Mouse (Mus musculus) gastrocnemius, adult 8-10 months (tissue): Measurements from ENCODE around the gene Mark2. TPM values are rescaled to one million over a fixed set of nuclear protein-coding genes. Genes with fewer than 3 reads are reported as not detected.

ENCODE experiments used
- DNase-seq, 2 experiments: peaks; one replicate each; pipeline ENCODE4 v3.0.0; 2022; ENCODE audit warnings: low spot score in 2 of 2
- total RNA-seq, 4 experiments: library from RNA; stranded (reverse); gene quantifications; 2 replicates each; pipeline ENCODE4 v1.2.4; 2022

The Mark2 gene
- total RNA-seq, 4 experiments from 2014 or later, result 31.8 to 40.1 (median 35.2) TPM

DNA sequence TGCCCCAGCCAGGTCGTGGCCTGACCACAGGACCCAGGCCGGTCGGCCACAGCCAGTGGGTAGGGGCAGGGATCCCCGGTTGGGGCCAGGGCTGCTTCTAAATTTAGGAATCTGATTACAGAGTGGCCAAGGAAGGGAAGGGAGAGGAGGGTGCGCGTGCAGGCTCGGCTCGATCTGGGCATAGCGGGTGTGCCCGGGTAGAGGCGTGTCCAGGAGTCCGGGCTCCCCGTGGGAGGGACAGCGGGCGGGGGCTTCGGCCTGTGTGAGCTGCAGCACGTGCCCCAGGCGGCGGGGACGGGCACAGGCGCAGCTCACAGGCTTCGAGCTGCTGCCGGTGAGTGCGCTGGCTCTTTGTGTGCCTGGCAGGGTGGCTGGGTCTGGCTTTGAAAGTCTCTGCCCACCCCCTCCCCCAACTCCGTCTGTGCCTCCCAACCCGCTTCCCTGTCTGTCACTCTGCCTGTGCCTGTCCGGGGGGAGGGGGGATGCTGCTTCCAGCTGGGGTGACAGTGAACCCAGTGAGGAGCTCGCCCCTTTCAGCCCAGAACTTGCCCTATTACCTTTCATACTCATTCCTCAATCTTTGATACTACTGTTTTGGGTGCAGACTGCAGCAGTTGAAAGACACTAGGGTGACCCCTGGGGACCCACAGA is 74.4 kb downstream of the Mark2 start, which contains the start of gene Rcor2:
Gene Rcor2, plus strand, starts transcription at position 235 of the 651 bp plus-strand sequence.
- DNase-seq, result peak; percentile 55 to 72

DNA sequence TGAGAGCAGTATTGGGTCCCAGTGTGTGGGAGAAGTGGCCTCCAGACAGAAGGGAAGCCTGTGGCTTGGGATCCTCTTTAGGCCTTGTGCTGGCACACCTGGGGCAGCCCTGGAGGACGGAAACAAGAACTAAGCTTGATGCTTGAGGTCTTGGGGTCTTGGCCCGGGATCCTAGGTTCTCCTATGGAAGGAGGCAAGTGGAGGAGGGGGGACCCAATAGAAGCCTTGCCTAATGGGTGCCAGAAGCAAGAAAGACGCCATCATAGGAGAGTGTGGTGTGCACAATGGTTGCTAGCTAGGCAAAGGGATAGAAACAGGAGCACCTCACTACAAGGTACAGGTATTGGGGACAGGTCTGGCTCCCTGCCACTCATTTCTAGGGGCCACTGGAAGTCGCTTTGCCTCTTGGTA is 75.2 kb downstream of the Mark2 start:
- no peak for DNase-seq

DNA sequence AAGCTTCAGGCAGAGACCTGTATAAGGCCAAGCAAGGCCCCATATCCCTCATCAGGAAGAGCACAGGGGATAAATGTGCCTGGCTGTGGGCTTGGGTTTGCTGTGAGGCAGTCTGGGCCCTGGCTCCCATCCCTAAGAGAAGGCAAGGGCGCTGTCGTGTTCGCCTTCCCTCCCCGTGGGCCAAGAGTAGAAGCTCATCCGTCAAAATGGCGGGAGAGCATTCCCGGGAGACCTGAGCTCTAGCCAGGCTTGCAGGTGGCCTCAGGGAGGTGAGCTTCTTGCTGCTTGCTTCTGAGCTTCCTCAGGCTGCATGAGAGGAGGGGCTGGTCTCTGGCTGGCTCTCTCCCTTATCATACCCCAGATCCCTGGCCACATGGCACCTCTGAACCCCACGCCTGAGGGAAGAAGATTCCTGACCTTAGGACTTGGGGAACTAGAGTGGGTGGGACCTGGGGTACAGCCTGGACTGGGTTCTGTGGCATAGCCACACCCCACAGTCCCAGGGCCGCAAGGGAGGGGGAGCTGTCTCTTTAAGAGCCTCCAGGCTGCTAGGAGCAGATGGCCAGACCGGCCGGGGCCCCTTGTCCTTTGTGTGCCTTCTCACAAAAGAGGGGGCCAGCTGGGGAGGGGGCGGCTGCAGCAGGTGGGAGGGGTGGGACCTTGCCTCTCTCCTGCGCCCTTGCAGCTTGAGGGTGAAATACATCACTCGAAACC is 76.0 kb downstream of the Mark2 start:
- DNase-seq, result no peak

DNA sequence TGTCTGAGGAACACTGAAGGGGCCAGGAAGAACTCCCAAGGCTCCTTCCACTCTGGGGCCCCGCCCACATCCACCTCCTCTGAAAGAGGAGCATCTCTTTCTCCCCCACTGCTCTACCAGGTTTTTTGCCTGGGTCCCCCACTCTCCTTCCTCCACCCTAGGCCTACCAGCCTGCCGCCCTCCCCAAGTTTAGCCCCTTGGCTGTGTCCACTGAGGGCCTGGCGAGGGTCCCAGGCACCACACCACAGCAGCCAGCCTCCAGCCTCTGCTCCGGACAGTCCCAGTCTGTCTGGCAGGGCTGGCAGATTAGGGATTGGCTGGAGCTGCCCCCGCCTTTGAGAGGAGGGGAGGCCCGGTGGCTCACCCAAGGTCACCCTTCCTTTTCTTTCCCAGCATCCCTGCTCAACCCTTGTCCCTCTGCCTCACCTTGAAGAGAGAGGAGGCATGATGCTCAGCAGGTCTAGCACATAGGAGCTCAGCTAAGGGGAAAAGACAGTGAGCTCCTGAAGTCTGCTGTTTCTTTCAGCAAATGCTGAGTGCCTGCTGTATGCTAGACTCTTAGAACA is 76.8 kb downstream of the Mark2 start:
- no peak for DNase-seq

DNA sequence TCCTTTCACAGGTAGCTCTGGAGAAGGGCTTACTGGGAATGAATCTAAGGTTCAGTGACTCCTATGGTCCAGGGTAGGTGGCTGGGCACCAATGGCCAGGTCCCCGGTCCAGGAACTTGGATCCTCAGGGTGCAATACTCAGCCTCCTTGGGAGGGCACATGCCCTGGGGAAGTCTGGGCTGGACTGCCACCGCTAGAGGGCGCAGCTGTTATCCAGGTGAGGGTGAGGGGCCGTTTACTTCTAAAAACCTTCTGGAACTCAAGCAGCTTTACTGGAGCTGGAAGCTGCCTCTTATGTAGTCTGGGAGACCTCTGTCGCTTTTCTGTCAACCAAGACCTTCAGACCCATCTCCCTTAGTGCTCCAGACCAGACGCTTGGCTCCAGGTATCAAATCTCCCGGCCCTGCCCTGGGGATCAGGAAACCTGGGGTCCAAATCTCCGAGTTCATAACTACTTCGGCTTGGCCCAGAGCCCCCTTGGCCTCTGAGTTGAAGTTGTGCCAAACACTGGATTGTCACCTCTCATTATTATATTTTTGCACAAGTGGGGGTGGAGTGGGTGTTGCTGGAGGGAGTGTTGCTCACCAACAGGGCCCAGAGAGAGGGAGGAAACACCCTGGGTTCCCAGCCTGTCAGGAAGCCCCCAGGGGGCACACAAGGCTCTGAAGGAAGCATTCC is 77.4 kb downstream of the Mark2 start:
- DNase-seq, result peak; percentile 54 to 66

DNA sequence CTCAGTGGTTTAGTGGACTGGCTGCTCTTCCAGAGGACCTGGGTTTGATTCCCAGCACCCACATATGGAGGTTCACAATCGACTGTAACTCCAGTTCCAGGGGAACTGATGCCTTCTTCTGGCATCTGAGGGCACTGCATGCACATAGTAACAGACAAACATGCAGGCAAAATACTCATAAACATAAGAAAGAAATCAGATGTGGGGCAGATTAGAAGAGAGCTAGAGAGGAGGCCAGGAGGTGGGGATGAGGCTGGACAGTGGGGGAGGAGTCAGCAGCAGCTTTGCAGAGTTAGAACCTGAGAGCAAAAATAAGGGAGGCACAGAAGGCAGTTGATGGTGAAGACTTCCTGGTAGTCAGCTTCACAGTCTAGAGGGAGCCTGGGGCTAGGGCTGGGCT is 79.1 kb downstream of the Mark2 start:
- DNase-seq, result no peak

DNA sequence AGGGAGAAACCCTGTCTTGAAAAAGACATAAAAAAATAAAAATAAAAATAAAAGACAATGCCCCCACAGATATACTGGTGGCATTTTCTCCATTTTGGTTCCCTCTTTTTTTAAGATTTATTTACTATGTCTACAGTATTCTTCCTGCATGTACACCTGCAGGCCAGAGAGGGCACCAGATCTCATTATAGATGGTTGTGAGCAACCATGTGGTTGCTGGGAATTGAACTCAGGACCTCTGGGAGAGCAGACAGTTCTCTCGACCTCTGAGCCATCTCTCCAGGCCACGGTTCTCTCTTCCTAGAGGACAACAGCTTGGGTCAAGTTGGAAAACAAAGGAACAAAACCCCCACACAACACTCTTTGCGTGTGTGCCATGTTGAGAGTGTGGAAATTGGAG is 79.7 kb downstream of the Mark2 start:
- no peak for DNase-seq

DNA sequence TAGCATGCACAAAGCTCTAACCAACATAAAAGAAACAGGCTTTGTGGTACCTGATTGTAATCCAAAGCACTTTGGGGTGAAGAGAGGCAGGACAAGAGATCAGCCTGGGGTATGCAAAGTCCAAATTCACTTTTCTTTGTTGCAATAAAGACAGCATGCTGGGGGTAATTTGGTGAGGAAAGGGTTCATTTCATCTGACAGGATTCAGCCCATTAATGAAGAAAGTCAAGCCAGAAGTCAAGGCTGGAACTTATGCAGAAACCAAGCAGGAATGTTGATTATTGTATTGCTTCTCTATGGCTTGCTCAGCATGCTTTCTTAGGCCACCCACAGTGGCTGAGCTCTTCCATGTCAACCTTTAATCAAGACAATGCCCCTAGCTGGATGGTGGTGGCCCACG is 80.2 kb downstream of the Mark2 start:
- no peak for DNase-seq

DNA sequence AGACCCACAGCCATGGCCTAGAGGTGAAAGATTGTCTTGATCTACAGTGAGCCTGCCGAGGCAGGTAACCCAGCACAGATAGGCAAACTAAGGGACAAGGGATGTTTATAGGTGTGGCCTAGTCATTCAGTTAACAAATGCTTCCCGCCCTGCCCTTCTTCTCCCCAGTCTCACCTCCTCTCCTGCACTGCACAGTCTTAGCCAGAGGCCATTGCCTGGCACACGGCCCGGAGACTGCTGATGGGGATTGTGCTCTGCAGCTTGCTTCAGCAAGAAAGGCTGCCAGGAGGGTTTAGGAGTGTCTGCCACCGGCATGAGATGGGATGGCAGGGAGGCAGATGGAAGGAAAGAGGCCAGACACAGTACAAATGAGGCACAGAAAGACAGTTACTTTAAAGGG is 83.8 kb downstream of the Mark2 start:
- DNase-seq, result no peak

DNA sequence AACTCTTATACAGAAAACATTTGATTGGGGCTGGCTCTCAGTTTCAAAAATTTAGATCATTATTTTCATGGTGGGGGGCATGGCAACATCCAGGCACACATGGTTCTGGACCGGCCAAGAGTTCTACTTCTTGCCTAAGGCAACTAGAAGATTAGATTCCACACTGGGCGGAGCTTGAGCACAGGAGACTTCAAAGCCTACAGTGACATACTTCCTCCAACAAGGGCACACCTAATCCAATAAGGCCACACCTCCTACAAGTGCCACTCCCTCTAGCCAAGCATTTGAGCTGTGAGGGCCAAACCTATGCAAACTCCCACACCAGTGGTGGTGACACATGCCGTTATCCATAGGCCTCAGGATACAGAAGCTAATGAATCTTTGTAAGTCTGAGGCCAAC is 95.6 kb downstream of the Mark2 start:
- DNase-seq, result no peak

DNA sequence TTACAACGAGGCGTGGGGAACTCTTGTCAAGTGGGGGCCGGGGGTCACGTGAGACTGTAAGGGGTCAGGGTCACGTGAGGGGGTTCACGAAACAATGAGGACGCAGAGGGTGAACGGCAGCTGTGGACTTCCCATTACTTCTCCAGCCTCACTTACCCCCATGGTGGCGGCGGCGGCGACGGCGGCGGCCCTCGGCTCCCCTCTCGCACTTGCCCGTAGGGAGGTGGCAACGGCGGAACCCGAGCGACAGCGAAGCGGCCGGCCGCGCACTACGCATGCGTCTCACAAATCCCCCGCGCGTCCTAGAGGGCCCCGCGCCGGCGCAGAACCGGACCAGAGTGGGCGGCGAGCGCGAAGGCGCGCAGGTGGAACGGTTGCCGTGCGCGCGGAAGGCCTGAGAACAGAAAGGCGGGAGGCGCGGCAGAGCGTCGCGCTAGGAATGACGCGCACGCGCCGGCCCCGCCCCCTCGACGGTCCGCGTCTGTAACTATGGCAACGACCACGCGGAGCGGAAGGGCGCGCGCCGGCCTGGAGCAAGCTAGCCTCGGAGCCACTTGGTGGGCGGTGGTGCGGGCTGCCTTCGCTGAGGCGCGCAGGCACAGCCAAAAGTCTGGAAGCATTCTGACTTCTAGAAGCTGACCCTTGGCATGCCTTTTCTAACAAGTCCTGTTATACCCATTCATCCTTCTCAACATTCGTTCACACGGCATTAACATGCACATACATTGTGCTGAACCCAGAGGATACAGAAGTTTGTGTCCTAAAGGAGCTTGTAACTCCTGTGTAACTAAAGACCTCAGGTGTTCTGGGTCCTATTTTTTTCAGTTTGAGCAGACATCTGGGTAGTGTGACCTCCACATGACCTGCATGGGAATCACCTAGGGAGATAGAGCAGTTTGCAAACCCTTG is 100.6 kb downstream of the Mark2 start, which contains the start of gene Naa40:
Gene Naa40, minus strand, starts transcription at position 402 of the 909 bp plus-strand sequence.
- peak; percentile 86 to 89 for DNase-seq

DNA sequence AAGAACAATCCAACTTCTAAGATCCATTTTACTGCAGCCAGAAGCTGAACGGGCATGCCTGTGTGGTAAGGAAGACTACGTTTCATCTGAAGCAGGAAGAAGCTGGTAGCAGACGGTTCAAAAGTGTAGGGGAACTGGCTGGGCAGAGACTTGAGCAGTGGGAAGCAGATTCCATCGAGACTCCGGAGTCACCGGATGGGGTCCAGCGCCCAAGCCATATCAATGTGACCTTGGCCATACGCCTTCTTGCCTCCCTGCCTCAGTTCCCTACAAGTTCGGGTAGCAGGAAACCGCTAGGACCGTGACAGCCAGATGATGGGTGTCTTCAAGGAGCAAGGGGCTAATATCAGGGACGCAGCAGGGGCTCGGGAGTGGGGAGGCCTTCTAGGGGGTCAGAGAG is 101.4 kb downstream of the Mark2 start:
- no peak for DNase-seq

DNA sequence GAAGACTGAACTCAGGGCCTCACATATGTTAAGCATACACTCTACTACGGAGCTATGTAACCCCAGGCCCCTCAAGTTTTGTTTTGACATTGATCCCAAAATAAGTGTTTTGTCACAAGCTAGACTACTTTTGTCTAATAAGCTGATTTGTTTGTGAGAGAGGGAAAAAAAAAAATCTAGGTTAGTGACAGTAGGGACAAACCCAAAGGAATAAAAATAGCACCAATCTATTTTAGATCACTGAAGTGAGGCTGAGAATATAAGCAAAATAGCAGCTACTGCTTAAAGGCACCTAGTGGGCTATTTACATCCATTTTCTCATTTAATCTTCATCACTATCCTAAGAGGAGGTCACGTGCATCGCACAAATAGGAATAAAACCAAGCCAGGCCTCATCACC is 102.1 kb downstream of the Mark2 start:
- DNase-seq, result no peak

DNA sequence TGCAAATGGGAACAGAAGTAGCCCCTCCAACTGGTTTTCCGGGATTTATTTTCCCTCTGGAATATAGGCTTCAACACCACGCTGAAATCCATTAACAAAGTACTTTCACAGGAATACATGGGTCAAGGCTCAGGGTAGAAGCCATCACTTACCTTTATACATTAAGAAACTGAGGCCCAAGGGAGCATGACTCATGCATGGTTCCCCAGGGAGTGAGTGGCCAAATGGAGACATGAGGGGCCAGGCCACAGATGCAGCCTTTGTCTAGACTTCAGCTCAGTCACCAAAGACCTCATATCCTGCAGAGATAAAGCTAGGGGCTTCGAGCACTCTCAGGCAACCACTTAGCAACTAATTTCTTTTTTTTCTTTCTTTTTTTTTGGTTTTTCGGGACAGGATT is 104.9 kb downstream of the Mark2 start:
- no peak for DNase-seq

DNA sequence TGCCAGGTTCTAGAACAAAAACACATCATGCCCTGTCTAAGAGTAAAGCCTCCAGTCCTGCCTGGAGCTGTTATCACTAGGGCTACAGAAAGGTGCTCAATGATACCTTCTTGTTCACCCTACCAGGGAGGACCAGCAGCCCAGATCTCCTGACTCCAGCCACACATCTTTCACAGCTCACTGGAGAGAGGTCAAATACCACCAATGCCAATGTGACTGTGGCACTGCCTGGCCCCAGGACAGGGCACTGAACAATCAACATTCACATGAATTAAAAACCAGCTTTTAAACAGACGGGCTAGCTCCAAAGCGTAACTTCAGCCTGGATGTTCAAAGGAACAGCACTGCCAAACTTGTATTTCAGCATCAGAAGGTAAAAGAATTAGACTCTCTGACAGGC is 105.6 kb downstream of the Mark2 start:
- no peak for DNase-seq

DNA sequence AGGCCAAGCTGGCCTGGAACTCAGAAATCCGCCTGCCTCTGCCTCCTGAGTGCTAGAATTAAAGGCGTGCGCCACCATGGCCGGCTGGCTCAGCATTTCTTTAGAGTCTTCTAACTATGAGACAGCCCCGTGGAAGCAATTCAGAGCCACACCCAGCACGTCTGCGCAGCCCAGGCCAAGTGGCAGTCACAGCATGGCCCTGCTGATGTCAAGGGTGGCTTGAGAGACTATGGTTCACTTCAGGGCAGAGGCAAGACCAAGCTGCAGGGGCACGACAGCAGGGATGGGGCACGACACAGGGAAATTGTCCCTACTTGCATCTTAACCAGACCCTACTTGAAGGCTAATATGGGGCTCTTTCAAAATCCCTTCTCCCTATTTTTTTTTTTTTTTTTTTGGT is 106.2 kb downstream of the Mark2 start:
- no peak for DNase-seq

DNA sequence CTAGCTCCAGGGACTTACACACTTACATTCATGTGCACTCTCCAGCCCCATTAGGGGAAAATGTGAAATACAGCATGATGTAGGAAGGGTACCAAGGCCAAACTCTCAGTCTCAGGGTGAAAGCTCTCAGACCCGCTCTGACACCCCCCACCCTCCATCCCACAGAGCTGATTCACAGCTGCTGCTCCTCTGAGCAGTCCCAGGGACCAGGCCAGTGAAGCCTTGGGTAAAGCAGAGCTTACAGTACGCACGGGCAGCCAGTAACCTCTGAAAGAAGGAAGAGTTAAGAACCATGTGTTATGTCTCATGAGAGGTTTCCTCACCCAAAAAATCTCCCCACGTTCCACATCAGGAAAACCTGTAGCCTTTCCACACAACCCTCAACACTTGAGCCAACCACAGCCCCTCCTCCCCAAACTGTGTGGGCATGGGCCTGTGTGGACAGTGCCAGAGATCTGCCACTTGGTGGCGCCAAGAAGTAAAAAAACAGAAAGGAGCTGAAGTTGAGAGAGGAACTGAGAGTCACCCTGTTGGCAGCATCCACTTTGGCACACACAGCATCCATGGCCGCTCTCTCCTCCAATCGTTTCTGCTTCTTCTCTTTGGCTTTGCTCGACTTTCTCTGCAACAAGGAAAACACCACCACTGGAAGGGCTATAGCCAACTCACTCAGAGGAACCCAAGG is 107.0 kb downstream of the Mark2 start:
- peak; percentile 64 to 65 for DNase-seq

DNA sequence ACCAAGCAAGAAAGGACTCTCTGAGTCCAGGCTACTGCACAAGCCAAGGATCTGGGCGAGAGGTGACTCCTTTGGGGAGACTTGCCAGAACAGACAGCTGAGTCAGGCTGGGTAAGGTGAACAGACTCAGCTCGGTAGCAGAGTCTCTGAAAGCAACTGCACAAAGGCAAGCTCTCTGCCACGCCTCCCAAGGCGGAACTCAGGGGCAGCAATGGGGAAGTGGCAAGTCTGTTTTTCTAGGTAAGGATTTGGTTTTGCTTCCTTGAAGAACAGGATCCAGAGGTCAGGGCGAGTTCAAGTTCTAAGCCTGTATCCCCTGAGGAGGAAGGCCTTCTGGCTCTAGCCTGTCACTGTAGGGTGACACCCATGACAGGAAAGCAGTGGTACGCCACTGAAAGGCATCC is 115.1 kb downstream of the Mark2 start:
- no peak for DNase-seq
